Mouse (Mus musculus) c-Kit-negative CD71-positive TER-119-positive erythroid progenitor cells, embryonic 14.5 days (primary cell): ENCODE measurements around the gene Gpr37l1.
"Not testable (repeated sequence)": the region's sequence is repeated elsewhere in the genome, so short reads cannot be mapped to it uniquely, and the experiment has no call there.

Source experiments
- DNase-seq: peaks from one replicate; pipeline ENCODE4 v3.0.0-alpha.2; 2013; ENCODE audit warnings: low read depth, low spot score

Gpr37l1 gene

GRCm38 (mm10) chr1:135124573-135125363 lies 42.7 kb downstream of the Gpr37l1 start:
- no peak for DNase-seq

- no peak for DNase-seq
These were observed 54.8 kb downstream of the Gpr37l1 start for GRCm38 (mm10) chr1:135112661-135113060.

GRCm38 (mm10) chr1:135111271-135111670 lies 56.2 kb downstream of the Gpr37l1 start:
- DNase-seq: not testable (repeated sequence)
